Mouse (Mus musculus) liver, adult 2 months (tissue): Measurements from ENCODE around the gene Rgma.

Experiments used
- CTCF ChIP-seq: fragments of 200-500 bp; IDR thresholded peaks from 2 replicates; pipeline ENCODE4 v1.5.1; 2011; ENCODE audit warnings: low read depth, low read length, control low read depth
- POLR2A ChIP-seq: fragments of 200-500 bp; IDR thresholded peaks from 2 replicates; pipeline ENCODE4 v1.6.1; 2011; ENCODE audit warnings: low read length, control low read depth; ENCODE audit not compliant: insufficient read depth; ENCODE audit errors: extremely low read depth

DNA sequence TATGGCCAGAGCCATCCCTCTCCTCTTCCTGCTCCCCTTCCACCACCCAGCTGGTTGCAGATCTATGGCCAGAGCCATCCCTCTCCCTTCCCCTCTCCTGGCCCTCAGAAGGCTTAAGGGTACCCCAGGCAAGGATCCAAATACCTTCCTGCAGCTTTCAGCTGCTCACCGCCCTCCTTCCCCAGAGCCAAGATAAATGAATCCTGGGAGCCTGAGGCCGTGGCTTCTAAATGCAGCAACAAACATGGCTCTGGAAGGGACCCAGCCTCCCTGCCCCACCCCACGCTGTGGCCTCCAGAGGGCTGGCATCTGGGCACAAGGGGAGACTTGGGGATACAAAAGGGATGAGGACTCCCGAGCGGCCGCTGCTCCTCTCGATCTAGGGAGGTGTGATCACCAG lies 37.1 kb downstream of the Rgma start:
- TF ChIP-seq POLR2A = no peak
- no peak for TF ChIP-seq CTCF
